Mouse (Mus musculus): ENCODE measurements at regions not wholly inside any gene's neighbourhood (a gene's known extent, or its start where the extent isn't known, plus 50 kb on each side); places are given as distances from the start of the nearest gene placed in this dataset.

DNA sequence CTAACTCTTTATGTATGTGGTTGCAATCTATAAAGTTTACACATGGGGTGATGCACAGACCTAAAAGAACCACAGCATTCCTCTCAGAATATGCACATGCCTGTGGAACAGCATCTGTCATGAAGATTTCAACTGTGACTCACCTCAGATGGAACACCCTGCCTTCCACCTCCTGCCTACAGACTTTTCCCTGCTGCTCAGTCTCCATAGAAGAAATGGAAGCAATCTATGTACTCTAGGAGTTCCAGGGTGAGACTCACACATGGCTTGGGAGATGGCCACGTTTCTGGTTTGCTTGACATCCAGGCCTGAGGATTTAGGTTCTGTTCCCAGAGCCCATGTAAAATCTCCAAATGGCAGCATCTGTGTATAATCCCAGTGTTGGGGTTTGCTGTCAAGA is 579.7 kb downstream of the Plekhb2 start:
- DNase-seq, result no peak

DNA sequence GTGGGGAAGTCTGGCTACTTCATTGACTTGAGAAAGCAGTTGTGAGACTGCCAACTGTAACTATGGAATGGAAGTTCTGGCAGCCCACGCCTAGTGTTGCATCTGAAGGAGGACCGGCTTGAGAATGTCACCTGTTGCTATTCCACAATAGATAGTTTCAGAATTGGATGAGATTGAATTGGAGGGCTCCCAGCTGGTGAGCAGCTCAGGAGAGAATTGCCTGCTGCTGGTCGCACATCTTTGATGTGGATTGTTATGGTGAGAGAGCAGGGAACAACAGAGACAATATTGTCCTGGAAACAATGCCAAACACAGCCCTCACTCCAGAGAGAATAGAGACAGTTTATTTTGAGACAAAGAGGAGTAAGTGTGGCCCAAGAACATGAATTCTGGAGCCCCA is 585.9 kb downstream of the Plekhb2 start:
- no peak for DNase-seq

DNA sequence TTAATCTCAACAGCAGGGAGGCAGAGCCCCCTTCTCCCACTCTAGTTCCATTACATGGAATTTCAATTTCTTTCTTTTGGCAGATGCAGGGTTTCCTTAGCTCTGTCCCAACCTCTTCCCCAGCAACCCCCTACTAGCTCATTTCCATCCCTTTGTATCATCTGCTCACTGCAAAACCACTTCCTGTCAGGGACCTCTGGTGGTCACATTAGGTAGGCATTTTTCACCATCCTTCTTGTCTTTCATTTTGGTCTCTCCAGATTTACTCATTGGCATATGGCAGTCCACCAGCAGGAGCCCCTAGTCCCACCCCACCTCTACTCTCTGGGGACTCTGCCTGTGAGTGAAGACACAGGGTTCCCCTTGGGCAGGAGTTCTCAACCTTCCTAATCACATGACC is 597.6 kb downstream of the Plekhb2 start:
- no peak for DNase-seq

DNA sequence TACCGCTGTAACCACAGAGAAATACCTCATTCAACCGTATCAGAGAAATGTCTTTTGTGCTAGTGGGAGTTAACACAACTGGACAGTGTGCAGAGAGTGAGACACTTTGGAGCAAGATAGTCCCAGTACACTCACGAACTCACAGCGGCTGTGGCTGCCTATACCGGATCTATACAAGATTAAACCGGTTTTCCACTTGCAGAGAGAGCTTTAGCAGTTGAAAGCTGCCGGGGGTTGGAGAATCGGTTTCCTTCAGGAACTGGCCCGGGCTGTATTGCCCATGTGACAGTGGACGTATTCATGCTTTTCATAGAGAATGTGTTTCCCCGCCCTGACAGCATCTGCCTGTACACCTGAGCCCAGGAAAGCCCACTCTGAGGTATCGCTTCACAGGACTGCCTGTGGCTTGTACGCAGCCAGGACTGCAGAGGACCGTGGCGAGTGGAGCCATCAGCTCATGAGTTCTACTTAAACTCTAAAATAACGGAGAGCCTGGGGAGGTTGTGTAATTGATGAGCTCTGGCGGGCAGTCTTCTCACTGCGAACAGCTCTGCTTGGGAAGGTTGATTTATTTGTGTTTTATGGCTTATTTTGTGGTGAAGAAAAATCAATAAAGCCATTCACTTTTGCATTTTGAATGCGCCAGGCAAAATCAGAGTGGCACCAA is 602.8 kb downstream of the Plekhb2 start:
- no peak for DNase-seq

DNA sequence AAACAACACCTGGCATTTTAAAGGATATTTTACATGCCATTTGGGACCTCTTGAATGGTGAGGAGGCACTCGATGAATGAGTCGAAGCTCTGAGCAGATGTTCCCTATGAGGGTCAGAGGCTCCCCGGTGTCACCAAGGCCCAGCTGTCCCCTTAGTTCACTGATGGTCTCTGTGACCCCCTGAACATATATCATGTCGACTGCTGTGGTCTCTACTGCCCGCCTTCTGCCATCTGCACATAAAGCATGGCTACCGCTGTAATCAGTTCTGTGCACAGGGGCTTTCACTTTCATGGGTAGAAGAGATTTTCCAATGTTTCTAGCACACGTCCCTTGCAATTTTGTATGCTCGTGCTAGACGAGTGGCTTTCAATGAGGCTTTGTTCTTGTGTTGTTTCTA is 607.8 kb downstream of the Plekhb2 start:
- DNase-seq, result no peak

DNA sequence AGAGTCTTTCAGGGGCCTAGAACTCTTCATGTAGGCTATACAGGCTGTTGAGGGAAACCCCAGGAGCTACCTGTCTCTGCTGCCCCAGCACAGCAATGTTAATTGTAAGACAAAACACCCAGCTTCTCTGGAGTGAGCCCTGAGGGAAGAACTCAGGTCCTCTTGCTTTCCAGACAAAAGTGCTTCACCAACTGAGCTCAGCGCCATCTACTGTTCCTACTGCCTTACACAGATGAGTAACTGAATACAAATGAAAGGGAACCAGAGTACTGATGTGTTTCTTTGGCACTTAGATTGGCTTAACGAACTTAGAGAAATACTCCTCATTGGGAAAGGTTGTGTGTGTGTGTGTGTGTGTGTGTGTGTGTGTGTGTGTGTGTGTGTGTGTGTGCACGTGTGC is 603.1 kb upstream of the Hs6st1 start:
- no peak for DNase-seq

DNA sequence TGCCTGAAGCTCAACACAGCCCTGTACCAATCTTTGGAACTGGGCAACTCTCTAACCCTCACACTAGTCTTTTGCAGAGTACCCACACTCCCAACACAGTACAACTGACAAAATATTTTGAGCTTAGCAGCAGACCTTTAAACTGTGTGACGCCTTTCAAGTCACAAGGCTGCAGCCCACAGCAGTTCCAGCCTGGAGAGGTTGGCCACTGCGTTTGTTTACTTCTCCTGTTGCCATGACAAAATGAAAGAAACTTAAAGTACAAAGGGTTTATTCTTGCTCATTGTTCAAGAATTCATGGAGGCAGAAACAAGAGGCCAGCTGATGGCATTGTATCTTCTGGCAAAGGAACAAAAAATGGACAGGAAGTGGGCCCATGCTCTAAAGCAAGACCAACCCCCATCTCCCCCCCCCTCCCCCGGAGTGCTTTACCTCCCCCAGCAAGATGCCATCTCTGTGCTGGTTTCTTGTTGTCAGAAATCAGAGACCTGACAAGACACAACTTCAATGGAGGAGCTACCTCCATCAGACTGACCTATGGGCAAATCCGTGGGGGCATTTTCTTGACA is 598.9 kb upstream of the Hs6st1 start:
- DNase-seq, result peak; percentile 6

DNA sequence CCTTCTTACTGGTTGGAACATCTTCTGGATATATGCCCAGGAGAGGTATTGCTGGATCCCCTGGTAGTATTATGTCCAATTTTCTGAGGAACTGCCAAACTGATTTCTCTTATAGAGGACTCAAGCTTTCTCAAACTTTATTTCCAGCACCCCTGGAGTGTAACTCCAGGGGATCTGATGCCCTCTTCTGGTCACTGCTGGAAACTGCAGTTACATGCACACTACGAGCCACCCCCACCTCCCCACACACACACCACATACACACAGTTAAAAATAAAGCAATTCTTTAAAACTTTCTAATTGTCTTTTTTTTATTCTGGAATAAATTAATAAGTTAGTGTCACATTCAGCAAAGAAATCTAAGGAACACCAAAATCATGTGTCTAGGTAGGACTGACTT is 589.9 kb upstream of the Hs6st1 start:
- no peak for DNase-seq

DNA sequence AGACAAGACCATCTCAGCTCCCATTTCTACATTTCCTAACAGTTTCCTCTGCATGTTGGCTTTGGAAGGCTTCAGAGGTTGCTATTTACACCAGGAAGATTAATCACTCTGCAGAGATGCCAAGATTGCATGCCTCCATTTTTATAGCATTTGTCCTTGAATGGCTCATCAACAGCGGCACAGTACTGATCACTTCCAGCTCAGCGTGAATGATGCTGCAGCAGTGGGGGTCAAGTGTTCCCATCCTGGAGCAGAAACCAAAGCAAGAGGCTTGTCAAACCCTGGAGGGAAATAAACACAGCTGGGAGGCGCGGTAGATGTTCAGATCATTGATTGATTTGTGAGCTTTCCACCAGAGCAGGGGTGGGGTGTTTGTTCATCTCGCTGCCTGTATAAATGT is 572.2 kb upstream of the Hs6st1 start:
- DNase-seq, result no peak

DNA sequence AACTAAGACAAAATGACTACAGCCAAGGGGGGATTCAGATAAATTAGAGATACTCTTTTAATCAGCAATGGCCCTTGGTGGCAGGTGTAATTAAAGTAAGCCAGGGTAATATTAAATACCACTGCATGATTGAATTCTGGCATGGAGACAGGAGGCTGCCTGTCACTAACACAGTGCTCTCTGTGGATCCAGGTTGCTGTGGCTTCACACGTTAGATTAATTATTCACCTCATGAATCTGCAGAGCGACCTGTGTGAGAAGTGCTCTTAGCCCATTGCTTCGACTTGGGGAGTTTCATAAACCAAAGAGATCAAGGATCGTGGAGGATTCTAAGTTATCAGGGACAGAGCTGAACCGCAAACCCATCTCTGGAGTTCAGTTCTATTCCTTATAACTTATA is 545.2 kb upstream of the Hs6st1 start:
- DNase-seq, result no peak

DNA sequence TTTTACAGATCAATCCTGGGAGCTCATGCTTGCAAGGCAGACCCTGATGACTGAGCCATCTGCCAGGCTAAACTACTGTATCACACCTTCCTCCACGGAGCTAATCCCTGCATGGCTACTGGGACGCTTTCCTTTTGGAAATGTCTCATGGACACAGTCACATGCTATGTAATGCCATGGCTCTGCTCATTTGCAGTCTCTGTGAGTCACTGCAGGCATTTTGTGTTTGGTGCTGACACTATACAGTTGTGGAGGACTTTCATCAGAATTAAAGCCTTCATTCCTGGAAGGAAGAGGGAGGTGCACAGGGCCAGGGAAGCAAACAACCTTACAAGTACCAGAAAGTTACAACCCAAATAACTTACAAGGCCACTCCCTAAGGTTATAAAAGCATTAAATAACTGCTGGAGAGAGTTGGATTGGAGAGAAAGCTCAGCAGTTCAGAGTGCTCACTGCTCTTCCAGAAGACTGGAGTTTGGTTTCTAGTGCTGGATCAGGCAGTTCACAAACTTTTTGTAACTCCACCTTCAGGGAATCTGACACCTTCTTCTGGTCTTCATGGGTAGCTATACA is 544.3 kb upstream of the Hs6st1 start:
- no peak for DNase-seq

DNA sequence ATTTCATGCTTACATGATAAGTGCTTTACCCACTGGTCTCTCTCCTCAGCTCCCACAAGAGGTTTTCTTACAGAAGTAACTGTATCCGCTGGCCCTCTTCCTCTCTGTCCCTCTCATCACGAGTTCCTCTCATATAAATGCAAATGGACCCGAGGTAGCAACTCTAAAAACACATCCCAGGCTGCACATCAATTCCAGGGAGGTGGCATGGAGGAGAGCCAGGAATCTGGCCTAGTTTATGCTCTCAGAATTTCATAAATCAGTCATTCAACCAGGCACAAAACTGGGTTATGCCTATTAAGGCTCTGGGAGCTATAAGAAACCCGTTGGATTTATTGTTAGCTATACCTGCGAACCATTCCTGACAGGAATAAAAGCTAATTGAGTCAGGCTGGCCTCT is 543.4 kb upstream of the Hs6st1 start:
- no peak for DNase-seq

DNA sequence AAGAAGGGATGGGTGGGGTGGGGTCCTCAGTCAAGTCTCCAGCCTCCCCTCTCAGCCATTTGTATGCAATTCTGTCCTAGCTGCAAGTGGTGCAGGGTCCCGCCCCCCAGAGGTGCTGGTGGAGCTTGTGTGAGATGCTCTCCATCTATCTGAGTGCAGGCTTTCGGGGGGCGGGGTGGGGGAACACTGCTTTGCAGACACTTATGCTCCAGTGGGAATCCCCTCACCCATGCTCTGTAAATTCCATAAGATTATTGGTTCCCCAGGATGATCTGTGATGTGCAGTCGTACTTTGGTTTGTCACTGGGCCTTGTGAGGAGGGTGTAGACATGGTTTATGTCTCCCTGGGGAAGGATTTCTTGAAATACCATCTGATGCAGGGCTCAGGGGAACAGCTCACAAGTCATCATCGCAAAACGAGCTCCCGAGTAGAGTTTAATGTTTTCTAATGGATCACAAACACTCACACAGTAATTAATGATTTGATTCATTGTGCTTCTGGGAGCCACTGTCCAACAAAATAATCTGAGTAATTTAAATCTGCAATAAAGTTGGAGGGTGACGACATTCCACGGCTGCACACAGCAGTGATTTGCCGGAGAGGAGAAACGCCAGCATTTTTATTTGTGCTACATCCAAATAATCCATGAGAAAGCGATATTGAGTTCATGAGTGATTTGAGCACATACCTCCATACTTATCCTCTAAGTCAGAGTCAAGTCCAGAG is 540.3 kb upstream of the Hs6st1 start:
- DNase-seq, result no peak

DNA sequence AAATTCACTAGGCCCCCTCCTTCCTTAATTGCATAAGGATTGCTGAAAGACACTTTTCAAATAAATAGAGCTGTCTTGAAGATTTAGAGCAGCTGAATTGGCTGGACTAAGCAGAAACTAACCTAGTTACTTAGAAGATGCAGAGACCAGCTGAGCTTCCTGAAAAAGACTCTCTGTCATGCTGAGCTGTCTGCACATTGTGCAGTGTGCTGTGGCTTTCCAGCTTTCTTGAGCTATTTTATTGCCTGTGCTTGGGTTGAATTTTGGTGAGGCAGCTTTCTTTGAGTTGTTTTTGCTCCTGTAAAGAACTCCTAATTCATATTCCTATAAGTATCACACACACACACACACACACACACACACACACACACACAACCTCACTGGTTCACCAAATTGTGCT is 532.7 kb upstream of the Hs6st1 start:
- DNase-seq, result no peak

DNA sequence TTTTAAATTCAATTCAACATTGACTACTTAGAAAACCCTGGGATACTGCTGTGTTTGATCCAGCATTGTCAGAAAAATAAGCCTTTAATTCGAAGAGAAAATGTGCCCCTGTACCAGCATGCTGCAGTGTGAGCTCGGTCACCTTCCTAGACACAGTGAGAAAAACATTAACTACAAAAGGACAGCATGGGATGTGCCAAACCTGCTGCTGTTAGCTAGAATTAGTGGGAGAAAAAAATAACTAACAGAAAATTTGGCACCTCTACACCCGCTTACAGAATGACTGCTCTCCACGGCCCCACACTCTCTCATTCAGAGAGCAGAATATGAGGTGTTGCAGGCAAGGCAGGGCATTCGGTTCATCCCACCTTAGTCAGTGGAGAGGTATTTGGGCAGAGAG is 531.9 kb upstream of the Hs6st1 start:
- no peak for DNase-seq

DNA sequence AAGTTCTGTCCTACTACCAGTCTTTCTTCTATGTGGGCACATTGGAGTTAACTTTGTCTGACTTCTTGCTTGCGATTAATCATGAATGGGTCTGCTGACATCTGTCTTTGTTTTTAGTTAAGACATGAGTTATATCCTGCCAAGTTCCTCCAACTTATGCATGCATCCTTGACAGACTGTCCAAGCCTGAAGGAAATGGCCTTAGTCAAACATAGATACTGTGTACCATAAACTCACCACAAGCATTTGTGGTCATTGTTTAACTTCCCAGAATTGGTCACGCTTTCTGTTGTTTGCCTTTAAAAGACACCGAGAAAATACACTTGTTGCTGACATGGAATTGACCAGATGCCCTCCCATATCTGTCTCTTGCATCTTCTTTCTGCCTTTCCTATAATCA is 519.4 kb upstream of the Hs6st1 start:
- DNase-seq, result no peak

DNA sequence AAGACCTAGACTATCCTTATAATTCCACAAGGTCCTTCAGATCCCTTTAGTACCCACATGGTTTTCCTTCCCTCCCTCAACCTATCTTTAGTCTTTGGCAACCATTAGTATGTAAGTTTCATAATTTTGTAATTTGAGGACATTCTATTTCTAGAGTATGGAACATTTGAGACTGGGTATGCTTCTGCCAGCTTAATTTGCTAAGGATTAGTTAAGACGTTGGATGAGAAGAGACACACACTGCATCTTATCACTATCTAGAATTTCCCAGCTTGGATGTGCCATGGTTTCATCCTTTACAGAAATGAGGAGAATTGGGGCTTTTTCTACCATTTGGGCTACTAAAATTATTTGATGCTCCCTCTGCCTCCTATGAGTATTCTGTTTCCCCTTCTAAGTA is 516.7 kb upstream of the Hs6st1 start:
- DNase-seq, result no peak

DNA sequence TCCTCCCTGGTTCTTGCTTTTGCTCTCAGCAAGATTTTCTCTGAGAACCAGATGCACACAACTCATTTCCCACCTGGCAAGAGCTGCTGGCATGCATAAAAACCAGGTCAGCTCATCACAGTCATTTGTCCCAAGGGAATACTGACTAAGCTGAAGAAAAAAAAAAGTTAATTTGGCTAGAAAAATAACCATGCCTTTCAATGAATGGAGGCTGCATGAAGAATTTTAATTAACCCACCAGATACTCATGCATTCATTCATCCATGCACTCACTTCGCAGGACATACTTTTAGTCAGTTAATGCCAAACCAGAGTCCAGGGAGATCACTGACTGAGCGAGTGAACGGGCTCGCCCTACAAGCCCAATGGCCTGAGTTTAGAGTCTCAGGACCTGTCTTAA is 505.4 kb upstream of the Hs6st1 start:
- DNase-seq, result no peak

DNA sequence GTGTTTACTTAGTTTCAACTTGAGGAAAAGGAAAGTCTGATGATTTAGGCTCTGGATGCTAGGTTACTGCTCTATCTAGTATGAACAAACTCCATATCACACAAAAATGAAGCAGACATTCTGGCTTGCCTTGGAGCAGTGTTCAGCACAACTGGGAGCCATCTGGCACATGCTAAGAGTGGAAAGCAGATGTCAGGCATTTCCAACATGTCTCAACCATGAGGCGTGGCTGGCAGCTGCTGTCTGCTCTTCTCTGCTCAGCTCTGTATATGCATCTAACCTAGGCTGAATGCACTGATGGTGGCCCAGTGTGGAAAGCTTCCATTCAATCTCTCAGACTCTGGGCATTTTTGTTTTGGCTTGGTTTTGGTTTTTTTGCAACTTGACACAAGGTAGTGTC is 493.0 kb upstream of the Hs6st1 start:
- no peak for DNase-seq

DNA sequence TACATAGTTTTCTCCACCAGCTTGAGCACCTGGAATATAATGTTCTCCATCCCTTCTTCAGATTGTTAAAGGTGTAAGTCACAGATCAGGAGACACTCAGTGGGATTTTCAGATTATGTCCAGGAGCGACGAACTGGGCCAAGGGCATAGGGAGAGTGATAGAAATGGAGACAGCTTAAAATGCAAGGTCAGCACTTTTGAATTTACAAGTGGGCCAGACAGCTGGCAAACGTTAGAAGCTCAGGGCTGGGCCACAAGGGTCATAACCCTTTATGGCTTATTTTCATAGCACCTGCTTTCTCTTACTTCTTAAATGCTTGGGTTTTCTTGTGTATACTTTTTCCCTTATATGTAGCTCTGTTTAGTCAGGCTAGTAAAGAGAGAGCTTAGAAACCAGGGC is 488.8 kb upstream of the Hs6st1 start:
- no peak for DNase-seq

DNA sequence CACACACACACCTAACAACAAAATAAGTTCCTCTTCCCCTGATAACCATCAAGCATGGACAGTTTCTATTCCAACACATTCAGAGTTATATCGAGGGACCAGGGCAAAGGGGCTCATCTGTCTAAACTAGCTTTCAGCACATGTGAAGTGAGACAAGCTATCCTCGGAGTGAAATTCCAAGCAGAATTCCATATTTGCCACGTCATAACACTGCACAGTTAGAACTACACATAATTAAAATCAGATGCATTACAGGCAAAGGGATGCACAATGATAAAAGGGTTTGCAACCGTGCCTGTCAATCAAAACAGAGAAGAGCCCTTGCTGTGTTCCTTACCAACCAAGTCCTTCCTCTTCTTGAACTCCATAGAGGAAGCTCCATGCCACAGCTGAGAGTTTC is 488.2 kb upstream of the Hs6st1 start:
- no peak for DNase-seq

DNA sequence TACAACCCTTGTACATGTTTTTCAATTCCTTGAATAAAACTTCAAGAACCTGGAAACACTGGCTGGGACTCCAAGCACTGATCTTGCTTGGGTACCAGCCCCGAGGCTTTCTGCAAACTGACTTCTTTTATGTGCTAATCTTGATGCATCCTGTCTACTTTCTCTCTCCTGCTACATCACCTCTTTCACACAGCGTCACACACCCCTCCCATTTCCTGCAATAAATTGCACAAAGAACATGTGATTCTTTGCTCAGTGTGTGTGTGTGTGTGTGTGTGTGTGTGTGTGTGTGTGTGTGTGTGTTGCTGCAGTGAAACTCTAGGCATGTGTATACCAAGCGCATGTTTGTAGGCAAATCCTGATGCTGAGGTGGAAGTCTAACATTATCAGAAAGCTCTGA is 487.7 kb upstream of the Hs6st1 start:
- no peak for DNase-seq

DNA sequence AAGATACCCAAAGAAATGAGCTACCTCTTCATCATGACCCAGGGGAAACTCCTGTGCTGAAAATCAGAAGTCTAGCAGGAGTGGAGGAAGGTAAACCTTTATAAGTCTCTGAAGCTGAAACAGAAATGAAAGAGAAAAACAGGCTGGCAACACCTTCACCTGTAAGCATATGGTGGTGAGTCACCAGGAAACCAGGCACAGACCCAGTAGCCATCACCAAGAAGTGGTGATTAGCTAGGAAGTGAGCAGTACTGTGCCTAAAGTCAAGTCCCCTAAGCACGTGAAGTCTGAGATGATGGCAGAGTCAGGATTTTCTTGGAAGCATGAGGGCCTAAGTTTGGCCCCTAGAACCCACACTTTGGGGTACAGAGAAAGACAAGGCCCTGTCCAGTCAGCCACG is 480.3 kb upstream of the Hs6st1 start:
- no peak for DNase-seq

DNA sequence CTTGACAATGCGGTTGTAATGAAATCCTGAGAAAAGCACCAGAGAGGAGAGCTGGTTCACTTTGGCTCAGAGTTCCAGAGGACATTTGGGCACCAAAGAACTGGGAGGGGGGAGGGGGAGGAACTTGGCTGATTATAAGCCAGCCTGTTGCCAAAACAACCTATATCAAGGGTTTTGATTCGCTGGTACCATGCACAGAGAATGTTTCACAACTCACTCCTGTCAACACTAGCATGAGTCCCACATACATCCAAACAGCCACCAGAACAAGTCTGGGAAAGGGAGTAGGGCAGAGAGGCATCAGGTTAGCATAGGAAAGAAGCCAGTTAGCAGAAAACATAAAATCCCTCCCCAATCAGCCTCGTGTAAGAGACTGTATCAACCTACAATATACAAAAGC is 479.3 kb upstream of the Hs6st1 start:
- no peak for DNase-seq
